Mouse (Mus musculus) stomach, postnatal 0 days (tissue): ENCODE data around the gene Bcl2l13.

ENCODE experiments used
- CTCF ChIP-seq: IDR thresholded peaks from 2 replicates; pipeline ENCODE4 v1.5.1; 2016; ENCODE audit warnings: antibody characterized with exemption, low read depth, mild to moderate bottlenecking, moderate library complexity
- EP300 ChIP-seq: optimal IDR thresholded peaks from 2 replicates; pipeline ENCODE3; 2016; ENCODE audit warnings: antibody characterized with exemption

- TF ChIP-seq CTCF (no peak), EP300 (no peak)
Measured at GRCm38 (mm10) chr6:120860079-120860478, 24.1 kb downstream of the Bcl2l13 start.
